Mouse (Mus musculus) lung, embryonic 16.5 days (tissue): Measurements from ENCODE around the gene Hdac9. TPM values are rescaled to one million over a fixed set of nuclear protein-coding genes. Genes with fewer than 3 reads are reported as not detected.
"Not testable (repeated sequence)": the region's sequence is repeated elsewhere in the genome, so short reads cannot be mapped to it uniquely, and the experiment has no call there.

ENCODE experiments used
- ATAC-seq: fragments of 200-750 bp; cut with Nextera tagmentation; 2 replicates; pipeline ENCODE4 v1.8.0; 2017; ENCODE audit warnings: low read depth, mild to moderate bottlenecking, moderate library complexity
- H3K27ac ChIP-seq: fragments of 300-500 bp; sonication (generic); 2 replicates; pipeline ENCODE4 v1.5.1; 2014; ENCODE audit warnings: mild to moderate bottlenecking, control low read depth, low read length
- H3K27me3 ChIP-seq: fragments of 300-500 bp; sonication (generic); 2 replicates; pipeline ENCODE4 v1.6.1; 2014; ENCODE audit warnings: low read depth, low read length, mixed read lengths; ENCODE audit not compliant: control insufficient read depth, insufficient read depth
- H3K36me3 ChIP-seq: fragments of 300-500 bp; sonication (generic); 2 replicates; pipeline ENCODE4 v1.6.1; 2014; ENCODE audit warnings: low read length; ENCODE audit not compliant: control insufficient read depth, insufficient read depth
- H3K4me1 ChIP-seq: fragments of 300-500 bp; sonication (generic); replicated peaks from 2 replicates; pipeline ENCODE4 v1.6.1; 2014; ENCODE audit warnings: low read length, mixed read lengths; ENCODE audit not compliant: control insufficient read depth, insufficient read depth
- H3K4me2 ChIP-seq: fragments of 300-500 bp; sonication (generic); 2 replicates; pipeline ENCODE4 v1.6.1; 2014; ENCODE audit warnings: low read depth, low read length, control low read depth
- H3K4me3 ChIP-seq: fragments of 300-500 bp; sonication (generic); 2 replicates; pipeline ENCODE4 v1.5.1; 2014; ENCODE audit warnings: mild to moderate bottlenecking, low read length, control low read depth
- H3K9ac ChIP-seq: fragments of 300-500 bp; sonication (generic); 2 replicates; pipeline ENCODE4 v1.6.1; 2014; ENCODE audit warnings: low read length, control low read depth
- H3K9me3 ChIP-seq: fragments of 300-500 bp; sonication (generic); 2 replicates; pipeline ENCODE4 v1.6.1; 2016; ENCODE audit warnings: low read length; ENCODE audit not compliant: control insufficient read depth
- WGBS: fragments of 180-500 bp; shearing (Covaris S2); extraction: QIAGEN DNeasy Blood & Tissue Kit; methylation state at CpG from one replicate; pipeline ENCODE4 v1.1.7; 2014; 5-methylcytosine and 5-hydroxymethylcytosine counted together
- polyA plus RNA-seq: library from polyadenylated mRNA; unstranded; fragments of >200 nt; fragmentation: Nextera tagmentation; extraction: Ambion mirVana; gene quantifications from 2 replicates; pipeline ENCODE4 v1.2.1, GENCODE M21; 2015

The Hdac9 gene
- polyA plus RNA-seq, 1 experiment from 2014 or later, result 5.9 TPM

DNA sequence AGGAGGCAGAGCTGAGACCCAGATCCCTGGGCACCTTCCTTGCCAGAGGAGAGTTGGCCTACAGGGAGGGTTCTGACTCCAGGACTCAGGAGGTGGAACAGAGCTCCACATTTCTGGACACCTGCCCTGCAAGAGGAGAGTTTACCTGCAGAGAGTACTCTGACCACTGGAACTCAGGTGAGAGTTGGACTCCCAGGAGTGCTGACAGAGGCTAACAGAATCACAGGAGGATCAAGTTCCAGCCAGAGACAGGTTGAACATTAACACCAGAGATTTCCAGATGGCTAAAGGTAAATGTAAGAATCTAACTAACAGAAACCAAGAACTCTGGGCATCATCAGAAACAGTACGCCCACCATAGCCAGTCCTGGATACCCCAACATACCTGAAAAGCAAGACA lies 907.1 kb downstream of the Hdac9 start:
- not testable (repeated sequence) for H3K9ac ChIP-seq, ATAC-seq, H3K9me3 ChIP-seq, H3K4me1 ChIP-seq, H3K4me3 ChIP-seq, H3K4me2 ChIP-seq, H3K27me3 ChIP-seq, H3K36me3 ChIP-seq, H3K27ac ChIP-seq
- 90% methylated on average over 1 of the region's 1 CpGs for WGBS

Other genes starting within 250 kb of the Hdac9 start
- gene Prps1l1, start 67.7 kb upstream of the Hdac9 start, polyA plus RNA-seq, result not detected in 2 replicates
- gene Snx13, start 130.1 kb upstream of the Hdac9 start, polyA plus RNA-seq, result 28.2 and 29.0 TPM in 2 replicates